8 mouse cellular contexts compared by ENCODE assay signal in the genomic region with DNA sequence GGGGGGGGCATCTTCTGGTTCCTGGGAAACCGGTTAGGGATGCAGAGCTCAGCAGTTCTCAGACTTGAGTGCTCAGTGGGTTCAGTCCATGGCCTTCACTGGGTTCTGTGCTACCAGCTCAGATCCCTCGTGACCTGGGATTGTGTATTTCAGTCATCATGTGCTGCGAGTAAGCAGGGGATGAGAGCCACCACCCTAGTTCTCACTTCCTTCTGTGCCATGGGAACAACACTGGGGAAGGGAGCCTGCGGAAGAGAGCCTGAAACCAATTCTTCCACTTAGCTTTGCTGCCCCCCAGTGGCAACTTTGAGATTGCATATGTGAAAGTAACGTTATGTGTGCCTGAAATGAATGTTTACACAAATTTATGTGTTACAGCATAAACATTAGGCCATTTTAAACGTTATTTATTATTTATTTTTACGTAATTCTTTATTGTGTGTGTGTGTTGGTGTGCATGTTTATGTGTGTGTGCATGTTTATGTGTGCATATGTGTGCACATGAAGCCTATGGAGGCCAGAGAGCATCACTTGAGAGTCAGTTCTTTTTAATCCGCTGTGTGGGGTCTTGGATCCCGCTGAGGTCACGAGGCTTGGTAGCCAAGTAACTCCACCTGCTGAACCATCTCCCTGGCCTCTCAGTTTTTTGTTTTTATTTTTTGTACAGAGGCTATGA. TPM values are rescaled to one million over a fixed set of nuclear protein-coding genes. Genes with fewer than 3 reads are reported as not detected.
DNase-seq lines count a peak whose midpoint lies in the region; ATAC-seq and TF ChIP-seq lines count a peak whose summit lies in the region.

No protein-coding gene starts in this region.

- H3K36me3 ChIP-seq in intestine, postnatal 0 days (ENCODE audit: control insufficient read depth, insufficient read depth), result no peaks in the 10 kb centered on the region
- no peaks in the 10 kb centered on the region for H3K36me3 ChIP-seq in midbrain, embryonic 12.5 days

- no peaks in the 10 kb centered on the region for H3K4me1 ChIP-seq in intestine, postnatal 0 days (replicated peaks; ENCODE audit: control insufficient read depth, insufficient read depth, low read length)
- 0 out of 2 replicates have a peak, but pooled peaks cover 2% of the 10 kb centered on the region for H3K4me1 ChIP-seq in midbrain, embryonic 12.5 days

- H3K27me3 ChIP-seq in intestine, postnatal 0 days (replicated peaks; ENCODE audit: control insufficient read depth, insufficient read depth, low read length), result no peaks in the 10 kb centered on the region
- H3K27me3 ChIP-seq in midbrain, embryonic 12.5 days, result 0 out of 2 replicates have a peak, but pooled peaks cover 3% of the 10 kb centered on the region

- peak; percentile 51 for ATAC-seq in intestine, postnatal 0 days
- ATAC-seq in midbrain, embryonic 12.5 days (ENCODE audit: low FRiP score, low read depth), result peak; percentile 79
- no peak for ATAC-seq in activated CD4-positive, CD25-positive, alpha-beta regulatory T cell, adult 4 months

- no peak overlapping the region for H3K4me2 ChIP-seq in intestine, postnatal 0 days (replicated peaks; ENCODE audit: low read depth)
- H3K4me2 ChIP-seq in midbrain, embryonic 12.5 days (replicated peaks), result no peak overlapping the region

- no peak overlapping the region for H3K27ac ChIP-seq in intestine, postnatal 0 days (ENCODE audit: low read depth, low read length)
- H3K27ac ChIP-seq in midbrain, embryonic 12.5 days (replicated peaks), result no peak overlapping the region

- peak; percentile 94 for TF ChIP-seq CTCF in intestine, postnatal 0 days (IDR thresholded peaks at IDR 0.05; ENCODE audit: low read depth)

- H3K9ac ChIP-seq in intestine, postnatal 0 days (ENCODE audit: low read depth, low read length), result no peak overlapping the region
- no peak overlapping the region for H3K9ac ChIP-seq in midbrain, embryonic 12.5 days (replicated peaks)

- H3K4me3 ChIP-seq in intestine, postnatal 0 days (ENCODE audit: low read depth, low read length), result no peak overlapping the region
- H3K4me3 ChIP-seq in midbrain, embryonic 12.5 days, result no peak overlapping the region

- intact Hi-C loops in left cerebral cortex, postnatal 36 days (cut with DNase I), result loop anchor here (1.0 kb wide), 2 partner anchors 43 to 186 kb away; no protein-coding TSS in a partner anchor

- no peaks in the 10 kb centered on the region for H3K9me3 ChIP-seq in intestine, postnatal 0 days (ENCODE audit: control insufficient read depth)
- no peaks in the 10 kb centered on the region for H3K9me3 ChIP-seq in midbrain, embryonic 12.5 days

- peak; percentile 56 for DNase-seq in adrenal gland, adult 8-10 months
- DNase-seq in embryo, embryonic 11.5 days (ENCODE audit: low read depth, low spot score), result peak; percentile 69
- DNase-seq in gastrocnemius, postnatal 4 days (ENCODE audit: low spot score in 2 of 2), result peak; percentile 69 to 82
- DNase-seq in left cerebral cortex, postnatal 36 days (ENCODE audit: low spot score in 2 of 2), result peak; percentile 70 to 82
- DNase-seq in skeletal muscle tissue, adult 2 months (ENCODE audit: low read depth, low spot score), result peak; percentile 73

- WGBS in intestine, postnatal 0 days, result 11% methylated on average over 10 of the region's 10 CpGs
- WGBS in midbrain, embryonic 12.5 days, result 10% methylated on average over 10 of the region's 10 CpGs

RNA-seq across cellular contexts. Expression of a gene that starts 38.8 kb away (rescaled TPM):
- 1 to 10 TPM in 2 of 4 experiments, under 1 TPM in 2; 0.58 to 1.3 (median 1.0) TPM for total RNA-seq in adrenal gland, adult 8-10 months (2022)
- 1 to 10 TPM; 2.9 TPM for total RNA-seq in gastrocnemius, postnatal 4 days (2021)
- polyA plus RNA-seq in intestine, postnatal 0 days (2015; fragmentation: Nextera tagmentation; extraction: Ambion mirVana), result 0.10 and 0.17 TPM in 2 replicates
- 1 to 10 TPM in 1 of 2 experiments, under 1 TPM in 1; 0.25 to 1.1 TPM for total RNA-seq in left cerebral cortex, postnatal 36 days (2021)
- polyA plus RNA-seq in midbrain, embryonic 12.5 days (2016; fragmentation: Nextera tagmentation; extraction: Ambion mirVana), result 0.05 and 0.34 TPM in 2 replicates
- not detected for polyA plus RNA-seq in activated CD4-positive, CD25-positive, alpha-beta regulatory T cell, adult 4 months (2017; shearing (Covaris generic))

RNA-seq across cellular contexts. Expression of a gene that starts 45.9 kb away (rescaled TPM):
- total RNA-seq in adrenal gland, adult 8-10 months (2022), result 1 to 10 TPM; 2.0 to 4.3 (median 3.8) TPM
- total RNA-seq in gastrocnemius, postnatal 4 days (2021), result 1 to 10 TPM; 1.6 to 1.8 TPM
- 1.3 and 1.8 TPM in 2 replicates for polyA plus RNA-seq in intestine, postnatal 0 days (2015; fragmentation: Nextera tagmentation; extraction: Ambion mirVana)
- under 1 TPM; 0.15 to 0.54 TPM for total RNA-seq in left cerebral cortex, postnatal 36 days (2021)
- polyA plus RNA-seq in midbrain, embryonic 12.5 days (2016; fragmentation: Nextera tagmentation; extraction: Ambion mirVana), result 1.0 and 1.4 TPM in 2 replicates
- polyA plus RNA-seq in activated CD4-positive, CD25-positive, alpha-beta regulatory T cell, adult 4 months (2017; shearing (Covaris generic)), result under 1 TPM; 0.15 to 0.85 TPM
